Mouse (Mus musculus) lung, postnatal 25 days (tissue): ENCODE measurements at regions not wholly inside any gene's neighbourhood (a gene's known extent, or its start where the extent isn't known, plus 50 kb on each side); places are given as distances from the start of the nearest gene placed in this dataset.
A peak's percentile ranks its signal among the peaks of the same experiment; 100 is the strongest.

ENCODE experiments used
- DNase-seq: peaks from one replicate; pipeline ENCODE4 v3.0.0; 2022; ENCODE audit warnings: low spot score

GRCm38 (mm10) chr8:9152313-9152925 lies 462.1 kb upstream of the Arglu1 start:
- DNase-seq: no peak

GRCm38 (mm10) chr8:9144362-9144761 lies 454.0 kb upstream of the Arglu1 start:
- no peak for DNase-seq

GRCm38 (mm10) chr8:9139781-9140180 lies 449.5 kb upstream of the Arglu1 start:
- DNase-seq: no peak

GRCm38 (mm10) chr8:9139059-9139620 lies 448.8 kb upstream of the Arglu1 start:
- peak; percentile 7 for DNase-seq

- DNase-seq: no peak
Measured at GRCm38 (mm10) chr8:9133758-9134157, 443.4 kb upstream of the Arglu1 start.

- no peak for DNase-seq
Measured at GRCm38 (mm10) chr8:9132612-9133218, 442.4 kb upstream of the Arglu1 start.

- DNase-seq: no peak
Measured at GRCm38 (mm10) chr8:9131249-9131648, 440.9 kb upstream of the Arglu1 start.

- no peak for DNase-seq
Measured at GRCm38 (mm10) chr8:9124503-9124902, 434.2 kb upstream of the Arglu1 start.

GRCm38 (mm10) chr8:9117809-9118737 lies 427.8 kb upstream of the Arglu1 start:
- no peak for DNase-seq

GRCm38 (mm10) chr8:9095980-9096379 lies 405.7 kb upstream of the Arglu1 start:
- peak; percentile 47 for DNase-seq

GRCm38 (mm10) chr8:9094002-9094401 lies 403.7 kb upstream of the Arglu1 start:
- DNase-seq: no peak

GRCm38 (mm10) chr8:9093356-9093755 lies 403.0 kb upstream of the Arglu1 start:
- no peak for DNase-seq

GRCm38 (mm10) chr8:9072724-9073123 lies 382.4 kb upstream of the Arglu1 start:
- no peak for DNase-seq

GRCm38 (mm10) chr8:9072286-9072685 lies 382.0 kb upstream of the Arglu1 start:
- no peak for DNase-seq

GRCm38 (mm10) chr8:9070953-9071352 lies 380.6 kb upstream of the Arglu1 start:
- no peak for DNase-seq

- no peak for DNase-seq
Measured at GRCm38 (mm10) chr8:9069845-9070244, 379.5 kb upstream of the Arglu1 start.

- DNase-seq: no peak
Measured at GRCm38 (mm10) chr8:9067731-9068130, 377.4 kb upstream of the Arglu1 start.

GRCm38 (mm10) chr8:9060166-9060565 lies 369.8 kb upstream of the Arglu1 start:
- DNase-seq: no peak

- DNase-seq: no peak
Measured at GRCm38 (mm10) chr8:9055416-9055819, 365.1 kb upstream of the Arglu1 start.

- no peak for DNase-seq
Measured at GRCm38 (mm10) chr8:9054801-9055200, 364.5 kb upstream of the Arglu1 start.

GRCm38 (mm10) chr8:9051699-9052098 lies 361.4 kb upstream of the Arglu1 start:
- DNase-seq: peak; percentile 34

- DNase-seq: no peak
Measured at GRCm38 (mm10) chr8:9050740-9051475, 360.6 kb upstream of the Arglu1 start.
